Mouse (Mus musculus) midbrain, embryonic 16.5 days (tissue): ENCODE measurements around the gene Zfp106. TPM values are rescaled to one million over a fixed set of nuclear protein-coding genes. Genes with fewer than 3 reads are reported as not detected.
A peak's percentile ranks its signal among the peaks of the same experiment; 100 is the strongest.

ENCODE experiments used
- ATAC-seq: fragments of 200-750 bp; cut with Nextera tagmentation; 2 replicates; pipeline ENCODE4 v1.8.0; 2017; ENCODE audit warnings: moderate TSS enrichment
- H3K27ac ChIP-seq: fragments of 300-500 bp; sonication (generic); 2 replicates; pipeline ENCODE4 v1.5.1; 2014; ENCODE audit warnings: mild to moderate bottlenecking, low read length, mixed read lengths
- H3K27me3 ChIP-seq: fragments of 300-500 bp; sonication (generic); 2 replicates; pipeline ENCODE4 v1.6.1; 2014; ENCODE audit warnings: low read depth, low read length, mixed read lengths; ENCODE audit not compliant: control insufficient read depth, insufficient read depth
- H3K36me3 ChIP-seq: fragments of 300-500 bp; sonication (generic); 2 replicates; pipeline ENCODE4 v1.6.1; 2014; ENCODE audit warnings: mild to moderate bottlenecking, low read length, moderate library complexity, mixed read lengths; ENCODE audit not compliant: control insufficient read depth, insufficient read depth
- H3K4me1 ChIP-seq: fragments of 300-500 bp; sonication (generic); 2 replicates; pipeline ENCODE4 v1.6.1; 2014; ENCODE audit warnings: mild to moderate bottlenecking, low read length, mixed read lengths; ENCODE audit not compliant: control insufficient read depth, insufficient read depth
- H3K4me2 ChIP-seq: fragments of 300-500 bp; sonication (generic); 2 replicates; pipeline ENCODE4 v1.6.1; 2014; ENCODE audit warnings: mild to moderate bottlenecking, low read length, mixed read lengths
- H3K4me3 ChIP-seq: fragments of 300-500 bp; sonication (generic); 2 replicates; pipeline ENCODE4 v1.5.1; 2014; ENCODE audit warnings: low read depth, mild to moderate bottlenecking, low read length, moderate library complexity, mixed read lengths
- H3K9ac ChIP-seq: fragments of 300-500 bp; sonication (generic); 2 replicates; pipeline ENCODE4 v1.6.1; 2014; ENCODE audit warnings: low read depth, low read length, mixed read lengths
- H3K9me3 ChIP-seq: fragments of 300-500 bp; sonication (generic); replicated peaks from 2 replicates; pipeline ENCODE4 v1.6.1; 2014; ENCODE audit warnings: mild to moderate bottlenecking, low read length, mixed read lengths; ENCODE audit not compliant: control insufficient read depth, poor library complexity, severe bottlenecking
- WGBS: fragments of 180-500 bp; shearing (Covaris S2); extraction: QIAGEN DNeasy Blood & Tissue Kit; methylation state at CpG from one replicate; pipeline ENCODE4 v1.1.7; 2014; 5-methylcytosine and 5-hydroxymethylcytosine counted together
- polyA plus RNA-seq: library from polyadenylated mRNA; unstranded; fragments of >200 nt; fragmentation: Nextera tagmentation; extraction: Ambion mirVana; gene quantifications from 2 replicates; pipeline ENCODE4 v1.2.1, GENCODE M21; 2015

The Zfp106 gene
- polyA plus RNA-seq, result 33.6 and 33.7 TPM in 2 replicates

DNA sequence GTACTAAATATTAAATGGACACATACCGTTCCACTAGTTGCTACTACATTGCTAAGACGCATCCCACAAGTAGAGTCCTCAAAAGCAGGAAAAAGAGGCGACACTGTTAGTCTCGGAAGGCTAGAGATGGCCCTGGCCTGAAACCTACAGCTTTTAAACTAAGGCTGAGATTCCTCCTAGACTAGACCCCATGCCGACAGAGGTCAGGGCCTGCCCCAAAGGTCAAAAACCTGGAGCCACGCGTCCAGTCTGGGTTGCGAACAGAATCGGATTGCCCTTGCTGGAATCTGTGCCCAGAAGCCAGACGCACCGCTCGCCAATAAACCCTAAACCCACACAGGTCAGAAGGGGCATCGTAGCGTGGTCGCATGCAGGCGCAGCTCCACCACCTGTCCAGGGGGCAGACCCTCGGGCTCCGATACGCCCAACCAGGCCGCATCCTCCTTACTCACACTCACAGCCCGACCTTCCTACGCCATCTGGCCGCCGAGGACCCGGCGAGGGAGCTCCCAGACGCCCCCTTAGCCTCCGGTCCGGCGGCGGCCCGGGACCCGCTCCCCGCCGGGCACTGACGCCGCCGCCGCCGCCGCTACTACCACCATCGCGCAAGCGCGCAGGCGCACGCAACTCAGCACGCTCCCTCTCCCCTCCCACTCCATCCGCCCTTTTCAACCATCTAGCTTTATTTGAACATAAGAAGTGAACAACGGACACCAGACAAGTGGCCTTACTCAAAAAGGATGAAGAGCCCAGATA lies at the start of gene Zfp106:
Zfp106 (minus strand) TSS at position 609 of the 756 bp plus-strand sequence.
- Histone ChIP-seq H3K9me3 (no peaks in the 10 kb centered on the region), H3K27ac (peak within 1 kb of the TSS; percentile 81), H3K4me2 (peak within 1 kb of the TSS; percentile 79), H3K9ac (peak within 1 kb of the TSS; percentile 96), H3K4me1 (peaks cover 23% of the 10 kb centered on the region), H3K4me3 (peak within 1 kb of the TSS; percentile 93), H3K27me3 (no peaks in the 10 kb centered on the region), H3K36me3 (no peaks in the 10 kb centered on the region)
- ATAC-seq, result peak; percentile 91
- under 1% methylated on average over 48 of the region's 50 CpGs for WGBS

DNA sequence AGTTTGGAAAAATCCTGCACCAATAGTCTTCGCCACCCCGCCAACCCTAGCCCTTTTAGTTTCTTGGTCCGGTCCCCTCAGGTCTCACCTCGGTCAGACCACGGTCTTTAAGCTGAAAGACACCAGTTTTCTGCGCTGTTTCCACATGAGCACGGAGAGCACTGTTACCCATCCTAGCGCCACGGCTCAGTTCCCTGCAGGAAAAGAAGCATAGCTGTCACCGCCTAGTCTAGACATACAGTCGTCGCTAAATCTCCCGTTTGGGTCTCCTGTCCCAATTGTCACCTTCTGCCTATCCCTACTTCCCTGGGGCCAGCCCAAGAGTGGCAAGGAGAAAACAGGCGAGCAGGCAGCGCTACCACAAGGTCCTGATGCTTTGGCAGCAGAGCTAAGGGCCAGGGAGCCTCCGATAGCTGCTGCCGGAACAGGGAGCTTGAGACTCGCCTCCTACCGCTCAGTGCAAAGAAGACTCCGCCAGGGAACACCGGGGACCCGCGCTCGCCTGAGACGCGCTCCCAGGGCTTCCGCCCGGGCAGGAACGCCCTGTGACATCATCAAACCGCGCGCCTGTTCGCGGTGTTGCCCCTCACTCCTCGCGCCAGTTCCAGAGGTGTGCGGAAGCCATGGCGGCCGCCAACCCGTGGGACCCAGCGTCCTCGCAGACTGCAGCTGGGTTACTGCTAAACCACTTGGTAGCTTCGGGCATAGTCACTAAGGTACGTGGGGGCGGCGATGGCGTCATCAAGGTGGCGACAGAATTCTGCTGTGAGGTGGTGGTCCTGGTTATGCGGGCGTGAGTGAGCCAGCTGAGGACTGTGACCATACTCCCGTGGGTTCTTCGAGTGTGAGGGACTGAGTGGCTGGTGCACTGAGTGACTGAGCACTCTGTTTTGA lies 45.4 kb upstream of the Zfp106 start, which contains the start of the genes Haus2 and Lrrc57:
Haus2 (plus strand) TSS at position 554 of the 894 bp plus-strand sequence.
Lrrc57 (minus strand) TSS at position 691 of the 894 bp plus-strand sequence.
- Histone ChIP-seq H3K36me3 (peaks cover under 1% of the 10 kb centered on the region; the same call in 1 of the 2 replicates), H3K9ac (peak within 1 kb of the TSS; percentile 90), H3K27me3 (no peaks in the 10 kb centered on the region), H3K27ac (peak within 1 kb of the TSS; percentile 91), H3K4me3 (peak within 1 kb of the TSS; percentile 87), H3K4me2 (peak within 1 kb of the TSS; percentile 83), H3K4me1 (peaks cover 24% of the 10 kb centered on the region), H3K9me3 (no peaks in the 10 kb centered on the region)
- under 1% methylated on average over 52 of the region's 52 CpGs for WGBS
- ATAC-seq, result peak; percentile 97

DNA sequence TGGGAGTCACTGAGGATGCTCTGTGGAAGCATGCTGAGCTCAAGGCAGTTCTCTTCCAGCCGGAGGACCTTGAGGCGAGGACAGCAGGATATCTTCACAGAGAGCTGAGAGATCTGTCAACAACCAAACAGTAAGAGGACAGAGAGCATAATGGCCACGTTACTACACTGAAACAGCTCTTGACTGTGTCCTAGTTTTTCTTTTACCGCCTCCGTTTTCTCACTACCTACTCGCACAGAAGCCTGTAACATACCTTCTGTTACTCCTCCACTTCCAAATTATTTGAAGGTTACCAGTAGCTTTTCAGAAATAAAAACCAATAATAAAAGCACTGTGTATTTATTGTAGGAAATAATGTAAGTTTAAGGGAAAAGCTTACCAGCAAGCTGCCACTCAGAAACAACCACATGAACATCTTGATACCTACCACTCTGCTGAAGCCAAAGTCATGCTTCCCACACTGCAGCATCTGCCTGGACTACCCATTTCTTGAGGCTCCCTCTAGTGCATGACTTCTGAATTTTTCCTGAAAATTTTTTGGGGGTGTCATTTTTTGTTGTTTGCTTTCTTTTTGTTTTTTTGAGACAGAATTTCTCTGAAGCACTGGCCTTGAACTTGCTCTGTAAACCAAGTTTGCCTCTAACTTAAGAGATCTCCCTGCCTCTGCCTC lies 42.5 kb upstream of the Zfp106 start:
- no peaks in the 10 kb centered on the region for H3K36me3 ChIP-seq

DNA sequence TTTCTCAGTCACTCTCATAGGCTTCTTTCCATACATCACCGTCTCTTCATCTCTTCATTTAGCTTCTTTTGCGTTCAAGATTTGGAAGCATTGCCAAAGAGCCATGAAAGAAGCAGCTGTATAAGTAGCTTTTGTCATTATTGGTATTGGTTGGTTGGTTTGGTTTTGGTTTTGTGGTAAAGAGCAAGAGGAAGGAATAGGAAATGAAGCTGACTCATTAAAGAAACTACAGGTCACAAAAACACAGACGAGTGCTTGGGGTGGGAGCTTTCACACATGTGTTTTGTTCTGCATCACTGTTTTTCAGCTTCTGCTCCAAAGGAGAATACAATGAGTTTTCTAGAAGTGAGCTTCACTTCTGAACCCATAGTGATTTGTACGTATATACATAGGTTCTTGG lies 35.9 kb upstream of the Zfp106 start:
- Histone ChIP-seq H3K9me3 (no peaks in the 10 kb centered on the region), H3K4me2 (no peak overlapping the region), H3K36me3 (peaks cover 35% of the 10 kb centered on the region), H3K4me1 (no peaks in the 10 kb centered on the region), H3K27ac (no peak overlapping the region), H3K9ac (no peak overlapping the region), H3K4me3 (no peak overlapping the region), H3K27me3 (no peaks in the 10 kb centered on the region)
- 92% methylated on average over 4 of the region's 4 CpGs for WGBS
- no peak for ATAC-seq

More for the DNA sequence above, 42.5 kb upstream of the Zfp106 start:
- Histone ChIP-seq H3K4me2 (no peak overlapping the region), H3K27me3 (no peaks in the 10 kb centered on the region), H3K27ac (no peak overlapping the region), H3K9ac (no peak overlapping the region), H3K4me1 (peaks cover 24% of the 10 kb centered on the region), H3K4me3 (no peak overlapping the region), H3K9me3 (no peaks in the 10 kb centered on the region)
- 89% methylated on average over 6 of the region's 6 CpGs for WGBS
- ATAC-seq, result no peak

DNA sequence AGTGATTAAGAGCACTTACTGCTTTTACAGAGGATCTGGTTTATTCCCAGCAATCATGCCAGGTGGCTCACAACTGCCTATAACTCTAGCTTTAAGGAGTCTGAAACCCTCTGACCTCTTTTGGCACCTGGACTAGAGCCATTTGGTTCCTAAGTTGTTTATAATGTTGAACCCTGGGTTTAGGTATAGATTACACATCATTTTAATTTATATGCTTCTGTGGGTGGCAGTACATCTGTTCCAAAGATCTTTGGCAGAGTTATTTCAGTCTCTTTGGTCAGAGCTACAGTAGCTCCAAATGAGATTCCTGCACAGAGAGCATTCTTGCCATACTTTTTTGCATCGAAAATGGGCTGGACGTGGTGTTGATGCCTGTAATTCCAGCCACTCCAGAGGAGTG lies 34.1 kb upstream of the Zfp106 start:
- Histone ChIP-seq H3K4me3 (no peak overlapping the region), H3K9me3 (no peaks in the 10 kb centered on the region), H3K4me1 (no peaks in the 10 kb centered on the region), H3K9ac (no peak overlapping the region), H3K27ac (no peak overlapping the region), H3K36me3 (peaks cover 39% of the 10 kb centered on the region), H3K27me3 (no peaks in the 10 kb centered on the region), H3K4me2 (no peak overlapping the region)
- 97% methylated on average over 2 of the region's 2 CpGs for WGBS
- no peak for ATAC-seq

DNA sequence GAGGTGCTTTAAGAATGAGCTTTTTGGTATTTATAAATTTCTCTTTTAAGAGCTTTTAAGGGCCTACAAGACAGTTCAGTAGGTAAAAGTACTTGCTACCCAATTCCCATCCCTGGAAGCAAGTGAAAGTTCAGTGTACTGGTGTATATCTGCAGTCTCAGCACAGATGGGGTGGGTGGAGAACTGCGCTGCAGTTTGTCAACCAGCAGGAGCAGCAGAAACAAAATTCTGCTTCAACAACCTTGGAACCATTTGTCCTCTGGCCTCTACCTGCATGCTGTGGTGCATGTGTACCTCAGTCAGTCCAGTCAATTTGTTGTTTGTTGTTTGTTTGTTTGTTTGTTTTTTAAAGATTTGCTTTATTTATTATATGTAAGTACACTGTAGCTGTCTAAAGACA lies 28.6 kb upstream of the Zfp106 start:
- no peak overlapping the region for H3K4me2 ChIP-seq
- no peak overlapping the region for H3K4me3 ChIP-seq
- ATAC-seq, result no peak
- H3K27me3 ChIP-seq, result no peaks in the 10 kb centered on the region
- peaks cover 19% of the 10 kb centered on the region for H3K36me3 ChIP-seq
- H3K27ac ChIP-seq, result no peak overlapping the region
- no peaks in the 10 kb centered on the region for H3K4me1 ChIP-seq
- no peaks in the 10 kb centered on the region for H3K9me3 ChIP-seq
- 100% methylated on average over 1 of the region's 1 CpGs for WGBS
- H3K9ac ChIP-seq, result no peak overlapping the region

DNA sequence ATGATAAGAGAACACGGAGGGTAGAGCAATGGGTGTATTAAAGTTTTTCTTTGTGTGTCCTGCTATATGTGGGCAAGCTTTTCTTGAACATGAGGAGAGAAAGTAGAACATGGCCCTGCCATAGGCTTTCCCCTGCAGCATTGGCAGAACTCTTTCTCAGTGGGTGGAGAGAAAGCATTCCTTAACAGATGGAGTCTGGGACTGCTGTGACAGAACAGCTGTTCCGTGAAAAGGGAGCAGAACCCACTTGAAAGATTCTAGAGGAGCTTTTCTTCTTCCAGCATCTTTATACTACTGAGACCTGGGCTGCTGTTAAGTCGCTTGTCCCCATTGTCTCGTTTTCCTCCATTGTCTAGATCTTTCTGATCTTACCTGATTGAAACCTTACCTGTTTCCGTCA lies 26.1 kb upstream of the Zfp106 start:
- no peaks in the 10 kb centered on the region for H3K4me1 ChIP-seq
- no peaks in the 10 kb centered on the region for H3K27me3 ChIP-seq
- H3K36me3 ChIP-seq, result peaks cover 11% of the 10 kb centered on the region
- no peak overlapping the region for H3K27ac ChIP-seq
- WGBS, result 85% methylated on average over 5 of the region's 5 CpGs
- no peak overlapping the region for H3K4me3 ChIP-seq
- ATAC-seq, result no peak
- H3K9ac ChIP-seq, result no peak overlapping the region
- no peak overlapping the region for H3K4me2 ChIP-seq
- no peaks in the 10 kb centered on the region for H3K9me3 ChIP-seq

DNA sequence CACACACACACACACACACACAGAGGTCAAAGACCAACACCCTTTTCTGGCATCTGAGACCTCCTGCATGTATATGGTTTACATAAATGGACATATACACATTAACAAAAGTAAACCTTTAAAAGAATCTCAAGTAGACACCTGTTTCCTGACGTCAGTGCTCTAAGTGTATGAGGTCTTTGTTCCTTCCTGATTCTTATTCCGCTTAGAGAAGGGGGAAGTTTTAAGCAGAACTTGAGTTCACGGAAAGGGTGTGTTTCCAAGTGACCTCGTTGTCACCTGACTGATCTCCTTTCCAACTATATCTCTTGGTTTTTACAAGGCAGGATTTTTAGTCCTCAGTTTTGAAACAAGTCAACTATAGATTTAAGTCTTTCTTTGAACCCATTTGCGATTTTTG lies 14.6 kb upstream of the Zfp106 start:
- no peaks in the 10 kb centered on the region for H3K36me3 ChIP-seq
- WGBS, result 87% methylated on average over 5 of the region's 5 CpGs

More for the DNA sequence above, 14.6 kb upstream of the Zfp106 start:
- no peak for ATAC-seq
- H3K27ac ChIP-seq, result no peak overlapping the region
- H3K4me2 ChIP-seq, result no peak overlapping the region
- no peak overlapping the region for H3K4me3 ChIP-seq
- H3K9me3 ChIP-seq, result no peaks in the 10 kb centered on the region
- H3K9ac ChIP-seq, result no peak overlapping the region
- H3K27me3 ChIP-seq, result no peaks in the 10 kb centered on the region
- no peaks in the 10 kb centered on the region for H3K4me1 ChIP-seq
